Mouse (Mus musculus): ENCODE results near the gene Scnn1b.

- no peak for TF ChIP-seq POLR2A (IDR thresholded peaks at IDR 0.05; ENCODE audit: insufficient read depth, low read depth, low read length)
- TF ChIP-seq CTCF (IDR thresholded peaks at IDR 0.05): no peak
- TF ChIP-seq EP300 (IDR thresholded peaks at IDR 0.05; ENCODE audit: insufficient read depth, low read depth, low read length): no peak
Observed at GRCm38 (mm10) chr7:121880246-121880645, 15.4 kb downstream of the Scnn1b start.
